Mouse (Mus musculus) forebrain, postnatal 0 days (tissue): ENCODE results near the gene Gm36210. TPM values are rescaled to one million over a fixed set of nuclear protein-coding genes. Genes with fewer than 3 reads are reported as not detected.

Experiments used
- ATAC-seq: fragments of 200-750 bp; cut with Nextera tagmentation; 2 replicates; pipeline ENCODE4 v1.8.0; 2017; ENCODE audit warnings: mild to moderate bottlenecking, moderate library complexity
- DNase-seq: peaks from one replicate; pipeline ENCODE4 v3.0.0-alpha.2; 2015
- H3K27ac ChIP-seq: fragments of 300-500 bp; sonication (generic); 2 replicates; pipeline ENCODE4 v1.5.1; 2014; ENCODE audit warnings: low read depth, mild to moderate bottlenecking, antibody characterized with exemption, low read length, moderate library complexity, mixed read lengths
- H3K27me3 ChIP-seq: fragments of 300-500 bp; sonication (generic); 2 replicates; pipeline ENCODE4 v1.6.1; 2014; ENCODE audit warnings: mild to moderate bottlenecking, low read length, mixed read lengths; ENCODE audit not compliant: insufficient read depth
- H3K36me3 ChIP-seq: fragments of 300-500 bp; sonication (generic); 2 replicates; pipeline ENCODE4 v1.6.1; 2014; ENCODE audit warnings: mild to moderate bottlenecking, moderate library complexity; ENCODE audit not compliant: insufficient read depth
- H3K4me1 ChIP-seq: fragments of 300-500 bp; sonication (generic); 2 replicates; pipeline ENCODE4 v1.6.1; 2014; ENCODE audit warnings: antibody characterized with exemption; ENCODE audit not compliant: insufficient read depth
- H3K4me2 ChIP-seq: fragments of 300-500 bp; sonication (generic); 2 replicates; pipeline ENCODE4 v1.6.1; 2014; ENCODE audit warnings: low read depth, mild to moderate bottlenecking, moderate library complexity
- H3K4me3 ChIP-seq: fragments of 300-500 bp; sonication (generic); 2 replicates; pipeline ENCODE4 v1.5.1; 2014; ENCODE audit warnings: low read depth, low read length, mixed read lengths
- H3K9ac ChIP-seq: fragments of 300-500 bp; sonication (generic); 2 replicates; pipeline ENCODE4 v1.6.1; 2014; ENCODE audit warnings: mild to moderate bottlenecking
- H3K9me3 ChIP-seq: fragments of 300-500 bp; sonication (generic); 2 replicates; pipeline ENCODE4 v1.6.1; 2016; ENCODE audit warnings: low read length
- CTCF ChIP-seq: sonication (generic); IDR thresholded peaks from 2 replicates; pipeline ENCODE4 v1.5.1; 2016; ENCODE audit warnings: antibody characterized with exemption, control low read depth, low read depth
- WGBS: fragments of 180-500 bp; shearing (Covaris S2); extraction: QIAGEN DNeasy Blood & Tissue Kit; methylation state at CpG from one replicate; pipeline ENCODE4 v1.1.7; 2014; 5-methylcytosine and 5-hydroxymethylcytosine counted together
- polyA plus RNA-seq: library from polyadenylated mRNA; unstranded; fragments of >200 nt; fragmentation: Nextera tagmentation; extraction: Ambion mirVana; gene quantifications from 2 replicates; pipeline ENCODE4 v1.2.1, GENCODE M21; 2015
- total RNA-seq: library from RNA; depleted of rRNA; stranded (reverse); fragments of >200 nt; gene quantifications from 2 replicates; pipeline ENCODE4 v1.2.3, GENCODE M21; 2014; rRNA removed

Gm36210 gene
- total RNA-seq (0.48 and 0.85 TPM in 2 replicates), polyA plus RNA-seq (0.29 and 0.47 TPM in 2 replicates)

DNA sequence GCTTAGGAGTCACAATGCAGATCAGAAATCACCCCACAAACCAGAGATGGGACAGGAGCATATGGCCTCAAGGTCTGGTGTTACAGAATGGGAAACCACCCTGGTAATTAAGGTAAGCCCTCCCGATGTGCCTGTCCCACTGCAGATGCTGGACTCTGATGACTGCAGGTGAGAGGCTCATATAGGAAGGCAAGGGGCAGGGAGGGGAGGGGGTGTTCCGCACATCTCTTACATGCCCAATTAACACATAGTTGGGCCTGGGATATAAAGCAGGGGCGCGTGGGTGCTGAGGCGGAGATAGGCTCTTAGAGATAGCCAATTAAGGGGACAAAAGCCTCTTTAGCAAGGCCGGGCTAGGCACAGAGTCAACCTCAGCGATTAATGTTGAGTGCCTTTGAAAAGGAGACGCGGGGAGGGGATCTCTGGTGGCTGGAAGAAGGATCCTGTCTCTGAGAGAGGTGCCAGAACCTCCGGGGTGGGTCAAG is at the start of gene Gm36210:
TSS of gene Gm36210 (minus strand) at position 51 of the 485 bp plus-strand sequence.
- no peak for DNase-seq
- H3K4me2 ChIP-seq = no peak within 1 kb of the TSS
- no peaks in the 10 kb centered on the region for H3K9me3 ChIP-seq
- no peak within 1 kb of the TSS for H3K4me3 ChIP-seq
- whole genome bisulfite sequencing = 2% methylated on average over 10 of the region's 10 CpGs
- H3K27ac ChIP-seq = no peak within 1 kb of the TSS
- no peaks in the 10 kb centered on the region for H3K36me3 ChIP-seq
- no peaks in the 10 kb centered on the region for H3K27me3 ChIP-seq
- H3K9ac ChIP-seq = no peak within 1 kb of the TSS
- no peak for ATAC-seq
- H3K4me1 ChIP-seq = no peaks in the 10 kb centered on the region
- no peak for TF ChIP-seq CTCF

GRCm38 (mm10) chr7:4953815-4954445 is 47.6 kb upstream of the Gm36210 start:
- Histone ChIP-seq H3K9ac (no peak overlapping the region), H3K9me3 (no peaks in the 10 kb centered on the region), H3K4me2 (no peak overlapping the region), H3K36me3 (no peaks in the 10 kb centered on the region), H3K4me1 (no peaks in the 10 kb centered on the region), H3K27me3 (no peaks in the 10 kb centered on the region), H3K27ac (no peak overlapping the region), H3K4me3 (no peak overlapping the region)
- no peak for TF ChIP-seq CTCF
- WGBS = 30% methylated on average over 10 of the region's 10 CpGs
- ATAC-seq (0 out of 2 replicates have a peak, but pooled peaks have one; percentile 20), DNase-seq (no peak)

DNA sequence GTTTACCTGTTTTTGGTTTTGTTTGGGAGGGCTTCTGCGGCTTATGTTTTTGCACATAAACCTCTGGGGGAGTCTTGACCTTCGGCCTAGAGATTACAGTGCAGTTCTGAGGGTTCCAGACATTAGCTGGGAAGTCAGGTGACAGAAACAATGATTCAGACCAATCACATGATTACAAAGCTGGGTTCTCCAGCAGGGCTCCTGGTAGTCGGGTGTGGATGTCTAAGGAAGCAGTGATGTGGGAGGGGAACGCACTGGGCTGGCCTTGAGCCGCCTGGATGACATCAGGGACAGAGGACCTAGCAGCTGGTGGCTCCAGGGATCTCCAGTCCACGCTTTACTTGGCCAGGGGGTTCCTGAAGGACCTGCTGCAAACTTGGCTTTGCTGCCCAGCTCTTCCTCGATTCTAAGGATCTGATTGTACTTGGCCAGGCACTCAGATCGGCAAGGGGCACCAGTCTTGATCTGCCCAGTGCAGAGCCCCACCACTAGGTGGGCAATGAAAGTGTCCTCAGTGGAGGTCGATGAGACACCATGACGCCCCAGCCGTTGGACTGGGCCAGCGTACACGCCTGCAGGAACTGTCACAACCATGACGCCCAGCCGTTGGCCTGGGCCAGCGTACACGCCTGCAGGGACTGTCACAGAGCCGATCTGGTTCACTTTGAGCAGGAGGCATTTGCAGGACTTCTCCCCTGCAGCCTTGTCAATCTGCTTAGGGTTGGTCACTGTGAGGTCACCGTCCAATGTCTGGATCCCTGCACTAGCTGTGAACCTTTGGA is 44.4 kb upstream of the Gm36210 start:
- no peak overlapping the region for H3K4me3 ChIP-seq
- no peaks in the 10 kb centered on the region for H3K9me3 ChIP-seq
- 88% methylated on average over 19 of the region's 19 CpGs for WGBS
- no peak for TF ChIP-seq CTCF
- no peaks in the 10 kb centered on the region for H3K4me1 ChIP-seq
- H3K4me2 ChIP-seq = no peak overlapping the region
- ATAC-seq (no peak), DNase-seq (no peak)
- no peak overlapping the region for H3K27ac ChIP-seq
- no peaks in the 10 kb centered on the region for H3K27me3 ChIP-seq
- H3K36me3 ChIP-seq = no peaks in the 10 kb centered on the region
- no peak overlapping the region for H3K9ac ChIP-seq

- 84% methylated on average over 6 of the region's 6 CpGs for WGBS
- no peak overlapping the region for H3K4me2 ChIP-seq
- DNase-seq = no peak
- no peaks in the 10 kb centered on the region for H3K9me3 ChIP-seq
- H3K27me3 ChIP-seq = no peaks in the 10 kb centered on the region
- H3K27ac ChIP-seq = no peak overlapping the region
- TF ChIP-seq CTCF = no peak
- no peaks in the 10 kb centered on the region for H3K4me1 ChIP-seq
- H3K9ac ChIP-seq = no peak overlapping the region
- ATAC-seq = no peak
- no peaks in the 10 kb centered on the region for H3K36me3 ChIP-seq
- no peak overlapping the region for H3K4me3 ChIP-seq
Measured at GRCm38 (mm10) chr7:4948386-4948785, 42.1 kb upstream of the Gm36210 start.

DNA sequence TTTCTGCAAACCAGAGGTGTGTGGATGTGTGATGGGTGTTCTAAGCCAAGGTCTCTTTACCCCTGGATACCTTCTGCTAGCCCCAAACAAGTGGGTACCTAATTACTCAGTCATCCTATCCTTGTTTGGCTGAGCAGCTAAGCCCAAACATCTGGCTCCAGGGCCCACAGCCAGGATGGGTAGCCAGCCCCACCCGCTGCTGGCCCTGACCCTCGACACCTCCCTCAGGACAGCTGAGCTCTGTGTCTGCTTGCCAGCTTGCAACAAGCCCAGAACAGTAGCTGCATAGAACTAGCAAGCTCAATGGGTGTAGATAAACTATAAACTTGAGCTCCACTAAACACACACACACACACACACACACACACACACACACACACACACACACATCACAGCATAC is 41.5 kb upstream of the Gm36210 start:
- H3K36me3 ChIP-seq = no peaks in the 10 kb centered on the region
- H3K4me1 ChIP-seq = no peaks in the 10 kb centered on the region
- ATAC-seq (no peak), DNase-seq (no peak)
- no peak overlapping the region for H3K9ac ChIP-seq
- no peaks in the 10 kb centered on the region for H3K9me3 ChIP-seq
- no peak for TF ChIP-seq CTCF
- WGBS = 53% methylated on average over 2 of the region's 2 CpGs
- no peak overlapping the region for H3K4me2 ChIP-seq
- no peaks in the 10 kb centered on the region for H3K27me3 ChIP-seq
- no peak overlapping the region for H3K4me3 ChIP-seq
- H3K27ac ChIP-seq = no peak overlapping the region

- TF ChIP-seq CTCF = peak; percentile 92
- Histone ChIP-seq H3K27ac (no peak overlapping the region), H3K4me2 (peak overlapping the region; percentile 46), H3K36me3 (no peaks in the 10 kb centered on the region), H3K4me1 (no peaks in the 10 kb centered on the region), H3K4me3 (peak overlapping the region; percentile 29), H3K9me3 (no peaks in the 10 kb centered on the region), H3K27me3 (no peaks in the 10 kb centered on the region), H3K9ac (no peak overlapping the region)
- peak; percentile 88 for DNase-seq
- WGBS = 15% methylated on average over 15 of the region's 15 CpGs
- peak; percentile 89 for ATAC-seq
Measured at GRCm38 (mm10) chr7:4943223-4943815, 37.0 kb upstream of the Gm36210 start.

GRCm38 (mm10) chr7:4942673-4943072 is 36.4 kb upstream of the Gm36210 start:
- H3K9me3 ChIP-seq = no peaks in the 10 kb centered on the region
- ATAC-seq (no peak), DNase-seq (no peak)
- WGBS = 55% methylated on average over 5 of the region's 5 CpGs
- no peak for TF ChIP-seq CTCF
- no peak overlapping the region for H3K4me2 ChIP-seq
- H3K36me3 ChIP-seq = no peaks in the 10 kb centered on the region
- H3K27me3 ChIP-seq = no peaks in the 10 kb centered on the region
- no peaks in the 10 kb centered on the region for H3K4me1 ChIP-seq
- no peak overlapping the region for H3K9ac ChIP-seq
- H3K4me3 ChIP-seq = no peak overlapping the region
- H3K27ac ChIP-seq = no peak overlapping the region
